Mouse (Mus musculus) forebrain, embryonic 16.5 days (tissue): ENCODE measurements around the gene Ubc. TPM values are rescaled to one million over a fixed set of nuclear protein-coding genes. Genes with fewer than 3 reads are reported as not detected.

ENCODE experiments used
- ATAC-seq: fragments of 200-750 bp; cut with Nextera tagmentation; 2 replicates; pipeline ENCODE4 v1.8.0; 2017; ENCODE audit warnings: mild to moderate bottlenecking, moderate library complexity
- H3K27ac ChIP-seq: fragments of 300-500 bp; sonication (generic); 2 replicates; pipeline ENCODE4 v1.5.1; 2014; ENCODE audit warnings: low read length, control low read depth
- H3K27me3 ChIP-seq: fragments of 300-500 bp; sonication (generic); replicated peaks from 2 replicates; pipeline ENCODE4 v1.6.1; 2014; ENCODE audit warnings: low read length; ENCODE audit not compliant: control insufficient read depth, insufficient read depth
- H3K36me3 ChIP-seq: fragments of 300-500 bp; sonication (generic); 2 replicates; pipeline ENCODE4 v1.6.1; 2014; ENCODE audit not compliant: control insufficient read depth, insufficient read depth
- H3K4me1 ChIP-seq: fragments of 300-500 bp; sonication (generic); replicated peaks from 2 replicates; pipeline ENCODE4 v1.6.1; 2014; ENCODE audit warnings: low read length; ENCODE audit not compliant: control insufficient read depth, insufficient read depth
- H3K4me2 ChIP-seq: fragments of 300-500 bp; sonication (generic); 2 replicates; pipeline ENCODE4 v1.6.1; 2014; ENCODE audit warnings: mild to moderate bottlenecking, low read length, control low read depth
- H3K4me3 ChIP-seq: fragments of 300-500 bp; sonication (generic); replicated peaks from 2 replicates; pipeline ENCODE4 v1.5.1; 2014; ENCODE audit warnings: mild to moderate bottlenecking, low read length, control low read depth
- H3K9ac ChIP-seq: fragments of 300-500 bp; sonication (generic); replicated peaks from 2 replicates; pipeline ENCODE4 v1.6.1; 2014; ENCODE audit warnings: low read depth, low read length, control low read depth
- H3K9me3 ChIP-seq: fragments of 300-500 bp; sonication (generic); 2 replicates; pipeline ENCODE4 v1.6.1; 2016; ENCODE audit warnings: low read length; ENCODE audit not compliant: control insufficient read depth
- WGBS: fragments of 180-500 bp; shearing (Covaris S2); extraction: QIAGEN DNeasy Blood & Tissue Kit; methylation state at CpG from one replicate; pipeline ENCODE4 v1.1.7; 2014; 5-methylcytosine and 5-hydroxymethylcytosine counted together
- polyA plus RNA-seq: library from polyadenylated mRNA; unstranded; fragments of >200 nt; fragmentation: Nextera tagmentation; extraction: Ambion mirVana; gene quantifications from 2 replicates; pipeline ENCODE4 v1.2.1, GENCODE M21; 2015

Ubc gene
- polyA plus RNA-seq, 1 experiment from 2014 or later, result 1,372 TPM

DNA sequence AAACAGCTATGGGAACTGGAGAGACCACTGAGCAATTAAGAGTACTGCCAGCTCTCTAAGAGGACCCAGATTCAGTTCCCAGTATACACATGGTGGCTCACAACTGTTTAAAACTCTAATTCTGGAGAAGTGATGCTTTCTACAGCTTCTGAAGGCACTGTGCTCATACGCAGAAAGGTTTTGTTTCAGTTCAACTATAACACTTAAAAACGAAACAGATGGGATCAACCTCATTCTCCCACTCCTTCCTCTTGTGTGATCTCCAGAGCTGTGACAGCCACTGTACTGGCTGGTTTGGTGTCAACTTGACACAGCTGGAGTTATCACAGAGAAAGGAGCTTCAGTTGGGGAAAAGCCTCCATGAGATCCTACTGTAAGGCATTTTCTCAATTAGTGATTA is 14.1 kb downstream of the Ubc start:
- no peak overlapping the region for H3K4me2 ChIP-seq
- WGBS, result 87% methylated on average over 2 of the region's 2 CpGs

GRCm38 (mm10) chr5:125372027-125372426 is 18.0 kb downstream of the Ubc start:
- Histone ChIP-seq H3K4me3 (no peak overlapping the region), H3K36me3 (no peaks in the 10 kb centered on the region), H3K27ac (no peak overlapping the region), H3K9me3 (no peaks in the 10 kb centered on the region), H3K4me2 (no peak overlapping the region), H3K4me1 (no peaks in the 10 kb centered on the region), H3K27me3 (no peaks in the 10 kb centered on the region), H3K9ac (no peak overlapping the region)
- ATAC-seq, result no peak
- WGBS, result 91% methylated on average over 4 of the region's 4 CpGs

More for the DNA sequence above, 14.1 kb downstream of the Ubc start:
- Histone ChIP-seq H3K36me3 (no peaks in the 10 kb centered on the region), H3K4me1 (no peaks in the 10 kb centered on the region), H3K27me3 (no peaks in the 10 kb centered on the region), H3K27ac (no peak overlapping the region), H3K4me3 (no peak overlapping the region), H3K9ac (no peak overlapping the region), H3K9me3 (no peaks in the 10 kb centered on the region)
- ATAC-seq, result no peak

- no peak overlapping the region for H3K9ac ChIP-seq
- H3K4me1 ChIP-seq, result no peaks in the 10 kb centered on the region
- H3K9me3 ChIP-seq, result no peaks in the 10 kb centered on the region
- H3K27me3 ChIP-seq, result no peaks in the 10 kb centered on the region
- no peak overlapping the region for H3K4me3 ChIP-seq
- no peak overlapping the region for H3K27ac ChIP-seq
- no peaks in the 10 kb centered on the region for H3K36me3 ChIP-seq
- no peak overlapping the region for H3K4me2 ChIP-seq
- ATAC-seq, result no peak
- WGBS, result 76% methylated on average over 7 of the region's 7 CpGs
Observed at GRCm38 (mm10) chr5:125370950-125371693, 18.9 kb downstream of the Ubc start.

GRCm38 (mm10) chr5:125368568-125368967 is 21.4 kb downstream of the Ubc start:
- Histone ChIP-seq H3K27me3 (no peaks in the 10 kb centered on the region), H3K4me2 (no peak overlapping the region), H3K4me3 (no peak overlapping the region), H3K9ac (no peak overlapping the region), H3K27ac (no peak overlapping the region), H3K36me3 (no peaks in the 10 kb centered on the region), H3K9me3 (no peaks in the 10 kb centered on the region), H3K4me1 (no peaks in the 10 kb centered on the region)
- ATAC-seq, result 0 out of 2 replicates have a peak, but pooled peaks have one; percentile 23
- WGBS, result under 1% methylated on average over 4 of the region's 4 CpGs

- no peak for ATAC-seq
- Histone ChIP-seq H3K9ac (no peak overlapping the region), H3K27me3 (no peaks in the 10 kb centered on the region), H3K4me3 (no peak overlapping the region), H3K4me2 (no peak overlapping the region), H3K9me3 (no peaks in the 10 kb centered on the region), H3K36me3 (no peaks in the 10 kb centered on the region), H3K4me1 (no peaks in the 10 kb centered on the region), H3K27ac (no peak overlapping the region)
- WGBS, result 64% methylated on average over 5 of the region's 5 CpGs
Observed at GRCm38 (mm10) chr5:125368156-125368555, 21.8 kb downstream of the Ubc start.

DNA sequence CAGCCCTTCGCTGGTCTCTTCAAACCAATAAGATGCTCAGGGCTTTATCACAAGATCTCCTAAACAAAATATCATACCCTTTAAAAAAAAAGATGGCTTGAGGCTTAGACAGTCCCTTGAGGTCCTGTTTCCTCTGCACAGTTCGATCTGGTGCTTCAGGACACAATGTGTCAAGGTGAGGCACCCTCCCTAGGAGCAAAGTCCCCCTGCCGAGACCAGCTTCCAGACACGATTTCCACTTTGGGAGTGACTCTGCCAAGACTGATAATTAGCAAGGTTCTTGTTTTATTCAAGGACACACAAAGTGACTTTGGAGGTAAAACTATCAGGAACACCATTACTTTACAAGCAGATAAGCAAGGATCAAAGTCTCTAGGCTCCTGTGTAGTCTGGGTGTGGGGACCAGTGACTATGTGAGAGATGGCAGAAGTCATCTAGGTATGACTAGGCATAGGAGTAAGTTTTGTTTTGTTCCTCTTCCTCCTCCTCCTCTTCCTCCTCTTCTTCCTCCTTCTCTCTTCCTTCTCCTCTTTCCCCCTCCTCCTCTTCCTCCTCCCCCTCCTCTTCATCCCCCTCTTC is 25.1 kb downstream of the Ubc start:
- 82% methylated on average over 4 of the region's 4 CpGs for WGBS
- H3K27me3 ChIP-seq, result no peaks in the 10 kb centered on the region
- 0 out of 2 replicates have a peak, but pooled peaks cover 5% of the 10 kb centered on the region for H3K4me1 ChIP-seq
- H3K4me3 ChIP-seq, result no peak overlapping the region
- no peak overlapping the region for H3K4me2 ChIP-seq
- no peaks in the 10 kb centered on the region for H3K36me3 ChIP-seq
- H3K9me3 ChIP-seq, result no peaks in the 10 kb centered on the region
- no peak for ATAC-seq
- no peak overlapping the region for H3K9ac ChIP-seq
- no peak overlapping the region for H3K27ac ChIP-seq

- no peaks in the 10 kb centered on the region for H3K36me3 ChIP-seq
- H3K9me3 ChIP-seq, result no peaks in the 10 kb centered on the region
- no peak overlapping the region for H3K4me3 ChIP-seq
- no peak for ATAC-seq
- H3K9ac ChIP-seq, result no peak overlapping the region
- 75% methylated on average over 7 of the region's 7 CpGs for WGBS
- H3K27me3 ChIP-seq, result no peaks in the 10 kb centered on the region
- H3K4me1 ChIP-seq, result 0 out of 2 replicates have a peak, but pooled peaks cover 5% of the 10 kb centered on the region
- H3K4me2 ChIP-seq, result no peak overlapping the region
- no peak overlapping the region for H3K27ac ChIP-seq
Observed at GRCm38 (mm10) chr5:125363894-125364293, 26.1 kb downstream of the Ubc start.

GRCm38 (mm10) chr5:125360981-125361510 is 29.0 kb downstream of the Ubc start:
- no peak overlapping the region for H3K9ac ChIP-seq
- no peak for ATAC-seq
- 0 out of 2 replicates have a peak, but pooled peaks cover 5% of the 10 kb centered on the region for H3K4me1 ChIP-seq
- H3K4me2 ChIP-seq, result peak overlapping the region; percentile 39; the same call in 1 of the 2 replicates
- 75% methylated on average over 16 of the region's 16 CpGs for WGBS
- H3K4me3 ChIP-seq, result no peak overlapping the region
- no peaks in the 10 kb centered on the region for H3K27me3 ChIP-seq
- no peak overlapping the region for H3K27ac ChIP-seq
- H3K36me3 ChIP-seq, result no peaks in the 10 kb centered on the region
- H3K9me3 ChIP-seq, result no peaks in the 10 kb centered on the region

GRCm38 (mm10) chr5:125360566-125360965 is 29.4 kb downstream of the Ubc start:
- Histone ChIP-seq H3K4me3 (no peak overlapping the region), H3K36me3 (no peaks in the 10 kb centered on the region), H3K9me3 (no peaks in the 10 kb centered on the region), H3K4me1 (0 out of 2 replicates have a peak, but pooled peaks cover 5% of the 10 kb centered on the region), H3K27ac (no peak overlapping the region), H3K27me3 (no peaks in the 10 kb centered on the region), H3K4me2 (peak overlapping the region; percentile 39), H3K9ac (no peak overlapping the region)
- no peak for ATAC-seq
- 39% methylated on average over 9 of the region's 9 CpGs for WGBS
